Comparison of ENCODE assay signal across 11 mouse cellular contexts in genomic region chr8:77773256-77773655, GRCm38 (mm10). TPM values are rescaled to one million over a fixed set of nuclear protein-coding genes. Genes with fewer than 3 reads are reported as not detected.
DNase-seq lines count a peak whose midpoint lies in the region; ATAC-seq and TF ChIP-seq lines count a peak whose summit lies in the region.
"Had no signal": no experiment of that assay in that cellular context is flagged by ENCODE, and none has a peak within 500 bp of the region (broad histone marks: within the 10 kb centered on the region; RNA-seq: fewer than 3 reads in every experiment).

No protein-coding gene starts in this region.

- H3K9ac ChIP-seq in intestine, postnatal 0 days (ENCODE audit: low read depth, low read length), result no peak overlapping the region
- no peak overlapping the region for H3K9ac ChIP-seq in intestine, embryonic 15.5 days
- H3K9ac ChIP-seq: lung, embryonic 15.5 days had no signal

- no peaks in the 10 kb centered on the region for H3K27me3 ChIP-seq in intestine, postnatal 0 days (replicated peaks; ENCODE audit: control insufficient read depth, insufficient read depth, low read length)
- H3K27me3 ChIP-seq in intestine, embryonic 15.5 days (replicated peaks), result no peaks in the 10 kb centered on the region
- H3K27me3 ChIP-seq: lung, embryonic 15.5 days had no signal

- H3K27ac ChIP-seq in intestine, postnatal 0 days (ENCODE audit: low read depth, low read length), result no peak overlapping the region
- no peak overlapping the region for H3K27ac ChIP-seq in intestine, embryonic 15.5 days

- TF ChIP-seq CTCF in intestine, postnatal 0 days (IDR thresholded peaks at IDR 0.05; ENCODE audit: low read depth), result peak; percentile 63

- H3K9me3 ChIP-seq in intestine, postnatal 0 days (ENCODE audit: control insufficient read depth), result no peaks in the 10 kb centered on the region
- no peaks in the 10 kb centered on the region for H3K9me3 ChIP-seq in intestine, embryonic 15.5 days
- H3K9me3 ChIP-seq: lung, embryonic 15.5 days had no signal

- 83% methylated on average over 5 of the region's 5 CpGs for WGBS in intestine, postnatal 0 days
- WGBS in intestine, embryonic 15.5 days, result 80% methylated on average over 5 of the region's 5 CpGs

- H3K36me3 ChIP-seq in intestine, postnatal 0 days (ENCODE audit: control insufficient read depth, insufficient read depth), result no peaks in the 10 kb centered on the region
- H3K36me3 ChIP-seq in intestine, embryonic 15.5 days, result no peaks in the 10 kb centered on the region
- H3K36me3 ChIP-seq: lung, embryonic 15.5 days had no signal

- no peak overlapping the region for H3K4me2 ChIP-seq in intestine, postnatal 0 days (replicated peaks; ENCODE audit: low read depth)
- H3K4me2 ChIP-seq in intestine, embryonic 15.5 days (replicated peaks), result no peak overlapping the region
- H3K4me2 ChIP-seq: lung, embryonic 15.5 days had no signal

- no peak overlapping the region for H3K4me3 ChIP-seq in intestine, postnatal 0 days (ENCODE audit: low read depth, low read length)
- H3K4me3 ChIP-seq in intestine, embryonic 15.5 days (replicated peaks), result no peak overlapping the region
- H3K4me3 ChIP-seq: lung, embryonic 15.5 days had no signal

- H3K4me1 ChIP-seq in intestine, postnatal 0 days (replicated peaks; ENCODE audit: control insufficient read depth, insufficient read depth, low read length), result no peaks in the 10 kb centered on the region
- H3K4me1 ChIP-seq in intestine, embryonic 15.5 days (replicated peaks), result peaks cover 11% of the 10 kb centered on the region

- ATAC-seq in CD4-positive, CD25-positive, alpha-beta regulatory T cell, adult 4 months, result no peak
- ATAC-seq in intestine, postnatal 0 days, result no peak
- no peak for ATAC-seq in intestine, embryonic 15.5 days

- peak; percentile 5 for DNase-seq in CD4-positive, CD25-positive, alpha-beta regulatory T cell, adult 2 months (ENCODE audit: low read depth, low spot score)
- DNase-seq in thymus, postnatal 4 days, result peak; percentile 31
- no peak for DNase-seq in thymus, postnatal 14 days
- DNase-seq in adrenal gland, adult 2 months, result no peak
- DNase-seq in Muller cell, postnatal 12 days (ENCODE audit: inconsistent ontology term), result no peak
- DNase-seq: adrenal gland, adult 8-10 months; cerebellum, adult 9-11 months had no signal

RNA-seq across cellular contexts. Expression of gene Ednra, which starts 49.0 kb away (rescaled TPM):
- polyA plus RNA-seq in CD4-positive, CD25-positive, alpha-beta regulatory T cell, adult 4 months (2017; shearing (Covaris generic)), result not detected
- 7.9 and 8.4 TPM in 2 replicates for polyA plus RNA-seq in intestine, postnatal 0 days (2015; fragmentation: Nextera tagmentation; extraction: Ambion mirVana)
- 18.8 and 20.3 TPM in 2 replicates for polyA plus RNA-seq in intestine, embryonic 15.5 days (2015; fragmentation: Nextera tagmentation; extraction: Ambion mirVana)
- total RNA-seq in adrenal gland, adult 2 months (2021), result 10 to 100 TPM; 20.0 to 22.3 TPM
- polyA plus RNA-seq in adrenal gland, adult 2 months (2012; rRNA removed), result 5.8 and 7.3 TPM in 2 replicates

Comparison
In these comparisons a context has a peak if more than half of its experiments do, and no peak if none do; other contexts are left out.
1. DNase-seq: peak in CD4-positive, CD25-positive, alpha-beta regulatory T cell, adult 2 months (single experiment) and thymus, postnatal 4 days (single experiment); none in thymus, postnatal 14 days (single experiment), adrenal gland, adult 2 months (single experiment) and Muller cell, postnatal 12 days (single experiment).